Mouse (Mus musculus) NIH3T3 (cell line): ENCODE results near the gene Gstm7.
A peak's percentile ranks its signal among the peaks of the same experiment; 100 is the strongest.
"Not testable (repeated sequence)": the region's sequence is repeated elsewhere in the genome, so short reads cannot be mapped to it uniquely, and the experiment has no call there.

Source experiments
- DNase-seq: peaks from one replicate; pipeline ENCODE4 v3.0.0-alpha.2; 2012; ENCODE audit warnings: low read depth

Gstm7 gene

GRCm38 (mm10) chr3:107935268-107935667 lies 3.7 kb upstream of the Gstm7 start:
- peak; percentile 70 for DNase-seq

GRCm38 (mm10) chr3:107932128-107932527 lies 511 bp upstream of the Gstm7 start:
- DNase-seq: no peak

GRCm38 (mm10) chr3:107931134-107931533 lies 483 bp downstream of the Gstm7 start:
- no peak for DNase-seq

GRCm38 (mm10) chr3:107929731-107930130 lies 1.9 kb downstream of the Gstm7 start:
- no peak for DNase-seq

GRCm38 (mm10) chr3:107929243-107929642 lies 2.4 kb downstream of the Gstm7 start:
- DNase-seq: peak; percentile 40

GRCm38 (mm10) chr3:107928691-107929090 lies 2.9 kb downstream of the Gstm7 start:
- no peak for DNase-seq

GRCm38 (mm10) chr3:107927841-107928240 lies 3.8 kb downstream of the Gstm7 start:
- DNase-seq: peak; percentile 73

GRCm38 (mm10) chr3:107925335-107925734 lies 6.3 kb downstream of the Gstm7 start:
- no peak for DNase-seq

GRCm38 (mm10) chr3:107920348-107920747 lies 11.3 kb downstream of the Gstm7 start:
- no peak for DNase-seq

- peak; percentile 87 for DNase-seq
Observed at GRCm38 (mm10) chr3:107917783-107918408, 13.7 kb downstream of the Gstm7 start.

- no peak for DNase-seq
Observed at GRCm38 (mm10) chr3:107917097-107917496, 14.5 kb downstream of the Gstm7 start.

GRCm38 (mm10) chr3:107916674-107917073 lies 14.9 kb downstream of the Gstm7 start:
- DNase-seq: no peak

- no peak for DNase-seq
Observed at GRCm38 (mm10) chr3:107905942-107906341, 25.7 kb downstream of the Gstm7 start.

GRCm38 (mm10) chr3:107900955-107901673 lies 30.5 kb downstream of the Gstm7 start:
- DNase-seq: no peak

GRCm38 (mm10) chr3:107898691-107899090 lies 32.9 kb downstream of the Gstm7 start:
- no peak for DNase-seq

- DNase-seq: peak; percentile 92
Observed at GRCm38 (mm10) chr3:107895720-107896569, 35.7 kb downstream of the Gstm7 start, which contains the start of gene Gstm5. TSS of gene Gstm5 (plus strand) at chr3:107895821.

GRCm38 (mm10) chr3:107895194-107895719 lies 36.4 kb downstream of the Gstm7 start:
- no peak for DNase-seq

- not testable (repeated sequence) for DNase-seq
Observed at GRCm38 (mm10) chr3:107889236-107889635, 42.4 kb downstream of the Gstm7 start.

GRCm38 (mm10) chr3:107887674-107888495 lies 43.7 kb downstream of the Gstm7 start:
- peak; percentile 94 for DNase-seq

GRCm38 (mm10) chr3:107877747-107878736 lies 53.6 kb downstream of the Gstm7 start:
- peak; percentile 51 for DNase-seq
